Mouse (Mus musculus) heart, adult 2 months (tissue): Measurements from ENCODE around the gene Zfp879. TPM values are rescaled to one million over a fixed set of nuclear protein-coding genes. Genes with fewer than 3 reads are reported as not detected.

Source experiments
- DNase-seq, 2 experiments: peaks; one replicate each; pipeline ENCODE4 v3.0.0; 2021
- H3K27ac ChIP-seq: fragments of 200-600 bp; 2 replicates; pipeline ENCODE4 v1.8.1; 2022
- H3K27me3 ChIP-seq: fragments of 200-500 bp; 2 replicates; pipeline ENCODE4 v1.6.1; 2012; ENCODE audit warnings: mild to moderate bottlenecking, low read length, inconsistent platforms, mixed read lengths; ENCODE audit not compliant: control insufficient read depth, insufficient read depth
- H3K36me3 ChIP-seq: fragments of 200-500 bp; 2 replicates; pipeline ENCODE4 v1.6.1; 2012; ENCODE audit warnings: low read length, inconsistent platforms; ENCODE audit not compliant: control insufficient read depth, insufficient read depth
- H3K4me1 ChIP-seq: fragments of 200-500 bp; 2 replicates; pipeline ENCODE4 v1.6.1; 2011; ENCODE audit warnings: low read length; ENCODE audit not compliant: control insufficient read depth, insufficient read depth
- H3K4me3 ChIP-seq: fragments of 200-600 bp; 2 replicates; pipeline ENCODE4 v1.8.1; 2022
- H3K79me2 ChIP-seq: fragments of 200-500 bp; replicated peaks from 2 replicates; pipeline ENCODE4 v1.6.1; 2012; ENCODE audit warnings: mild to moderate bottlenecking, inconsistent platforms, low read length, moderate library complexity, mixed read lengths; ENCODE audit not compliant: control insufficient read depth, insufficient read depth
- H3K9ac ChIP-seq: fragments of 200-500 bp; 2 replicates; pipeline ENCODE4 v1.6.1; 2012; ENCODE audit warnings: low read depth, mild to moderate bottlenecking, control low read depth, inconsistent platforms, low read length, mixed read lengths
- CTCF ChIP-seq: fragments of 200-600 bp; IDR thresholded peaks from 2 replicates; pipeline ENCODE4 v1.8.1; 2022; ENCODE audit warnings: antibody characterized with exemption, mild to moderate bottlenecking, moderate library complexity
- EP300 ChIP-seq: fragments of 200-500 bp; IDR thresholded peaks from 2 replicates; pipeline ENCODE4 v1.6.1; 2011; ENCODE audit warnings: low read depth, low read length, control low read depth; ENCODE audit not compliant: insufficient read depth
- POLR2A ChIP-seq: fragments of 200-500 bp; IDR thresholded peaks from 2 replicates; pipeline ENCODE4 v1.6.1; 2011; ENCODE audit warnings: mild to moderate bottlenecking, low read depth, low read length, control low read depth; ENCODE audit not compliant: insufficient read depth
- WGBS: fragments of 180-500 bp; shearing (Covaris S2); methylation state at CpG from one replicate; pipeline ENCODE4 v1.1.7; 2018; 5-methylcytosine and 5-hydroxymethylcytosine counted together
- intact Hi-C: fragments of 180-260 bp; cut with DNase I; formaldehyde crosslinking; loops from one replicate; pipeline ENCODE4 v1.15.1; 2025
- long read RNA-seq: library from polyadenylated mRNA; stranded (forward); transcript quantifications from one replicate; pipeline ENCODE4 v2.0.0, GENCODE M21; 2021
- polyA plus RNA-seq: library from polyadenylated mRNA; depleted of rRNA; stranded (reverse); fragments of >200 nt; gene quantifications from 2 replicates; pipeline ENCODE4 v1.2.3, GENCODE M21; 2012; rRNA removed
- total RNA-seq, 2 experiments: library from RNA; stranded (reverse); gene quantifications; 2 replicates each; pipeline ENCODE4 v1.2.3; 2021

The Zfp879 gene
- 1 to 10 TPM; 1.4 to 1.7 TPM for total RNA-seq
- 0.37 and 0.53 TPM in 2 replicates for polyA plus RNA-seq
- long read RNA-seq, result 0 reads

- no peaks in the 10 kb centered on the region for H3K79me2 ChIP-seq
- intact Hi-C loops, result loop anchor here (5.0 kb wide), 1 partner anchor 76 kb away; the partner anchor contains the start of gene Zfp2
- peak within 1 kb of the TSS; percentile 63 for H3K9ac ChIP-seq
- TF ChIP-seq POLR2A (peak; percentile 61), EP300 (no peak)
- DNase-seq, result peak; percentile 86 to 90
- H3K36me3 ChIP-seq, result no peaks in the 10 kb centered on the region
- no peaks in the 10 kb centered on the region for H3K4me1 ChIP-seq
- 15% methylated on average over 22 of the region's 22 CpGs for WGBS
- peak within 1 kb of the TSS; percentile 49 for H3K4me3 ChIP-seq
- H3K27ac ChIP-seq, result peak within 1 kb of the TSS; percentile 62
- no peaks in the 10 kb centered on the region for H3K27me3 ChIP-seq
These were observed at the start of gene Zfp879 for GRCm38 (mm10) chr11:50841023-50841735. Gene Zfp879, minus strand, starts transcription at chr11:50841552.

DNA sequence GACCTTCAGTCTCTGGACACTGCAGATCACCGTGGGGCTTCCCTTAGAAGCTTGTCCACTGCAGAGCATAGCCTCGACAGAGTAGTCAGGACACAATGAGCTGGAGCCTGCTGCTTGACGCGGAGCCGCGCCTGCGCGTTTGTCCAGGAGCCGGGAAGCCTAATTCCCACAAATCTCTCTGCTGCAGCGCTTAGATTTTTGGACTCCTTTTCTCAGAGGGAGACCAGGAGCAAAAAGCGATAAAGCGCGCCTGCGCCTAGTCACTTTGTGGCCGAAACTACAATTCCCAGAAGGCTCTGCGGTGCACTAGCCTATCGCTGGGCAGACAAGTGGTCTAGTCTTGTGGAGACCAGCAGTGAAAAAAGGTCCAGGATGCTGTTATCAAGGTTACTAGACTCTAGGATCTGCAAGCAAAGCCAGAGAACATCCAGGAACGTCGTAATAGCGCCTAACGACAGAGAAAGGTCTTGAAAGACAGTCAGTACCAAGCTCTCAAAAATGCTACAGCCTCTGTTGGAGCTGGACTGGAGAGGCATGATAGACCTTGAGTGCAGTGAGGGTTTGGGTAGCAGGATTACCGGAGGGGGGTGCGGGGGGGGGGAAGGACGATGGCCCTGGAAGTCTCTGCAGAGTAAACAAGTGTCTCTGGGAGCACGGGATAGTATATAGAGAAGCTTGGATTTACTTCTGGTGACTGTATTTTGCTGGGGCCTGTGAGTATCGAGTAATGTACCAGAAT lies 46.2 kb upstream of the Zfp879 start, which contains the start of gene Zfp454:
Gene Zfp454, minus strand, starts transcription at position 262 of the 739 bp plus-strand sequence.
- WGBS, result 8% methylated on average over 26 of the region's 26 CpGs
- Histone ChIP-seq H3K27ac (peak within 1 kb of the TSS; percentile 17), H3K4me1 (no peaks in the 10 kb centered on the region), H3K36me3 (no peaks in the 10 kb centered on the region), H3K27me3 (no peaks in the 10 kb centered on the region), H3K9ac (peak within 1 kb of the TSS; percentile 9), H3K4me3 (peak within 1 kb of the TSS; percentile 53), H3K79me2 (no peaks in the 10 kb centered on the region)
- intact Hi-C loops, result loop anchor here (5.0 kb wide), 2 partner anchors 45 to 60 kb away; partner anchors contain the start of genes Zfp354b and Zfp354c
- TF ChIP-seq CTCF, result no peak
- 0 out of 2 replicates have a peak, but pooled peaks have one; percentile 39 for TF ChIP-seq POLR2A
- TF ChIP-seq EP300, result no peak
- peak; percentile 86 to 89 for DNase-seq

- Histone ChIP-seq H3K9ac (peak overlapping the region; percentile 9), H3K4me1 (no peaks in the 10 kb centered on the region), H3K79me2 (no peaks in the 10 kb centered on the region), H3K4me3 (peak overlapping the region; percentile 53), H3K36me3 (no peaks in the 10 kb centered on the region), H3K27me3 (no peaks in the 10 kb centered on the region), H3K27ac (peak overlapping the region; percentile 17)
- no peak for DNase-seq
- intact Hi-C loops, result loop anchor here (5.0 kb wide), 2 partner anchors 45 to 60 kb away; partner anchors contain the start of genes Zfp354b and Zfp354c
- TF ChIP-seq EP300 (no peak), CTCF (no peak), POLR2A (no peak)
- WGBS, result 22% methylated on average over 10 of the region's 10 CpGs
These were observed 45.6 kb upstream of the Zfp879 start for GRCm38 (mm10) chr11:50886933-50887293.

- Histone ChIP-seq H3K4me3 (no peak overlapping the region; the same call in 1 of the 2 replicates), H3K36me3 (no peaks in the 10 kb centered on the region), H3K27me3 (no peaks in the 10 kb centered on the region), H3K9ac (no peak overlapping the region), H3K27ac (no peak overlapping the region), H3K79me2 (no peaks in the 10 kb centered on the region), H3K4me1 (no peaks in the 10 kb centered on the region)
- DNase-seq, result no peak
- intact Hi-C loops, result loop anchor here (5.0 kb wide), 2 partner anchors 46 to 59 kb away; partner anchors contain the start of genes Zfp354b and Zfp354c
- TF ChIP-seq EP300, result no peak
- TF ChIP-seq CTCF, result no peak
- no peak for TF ChIP-seq POLR2A
- 58% methylated on average over 8 of the region's 8 CpGs for WGBS
These were observed 45.0 kb upstream of the Zfp879 start for GRCm38 (mm10) chr11:50886231-50886932.

GRCm38 (mm10) chr11:50883756-50884155 lies 42.4 kb upstream of the Zfp879 start:
- Histone ChIP-seq H3K27ac (no peak overlapping the region), H3K4me3 (no peak overlapping the region), H3K27me3 (no peaks in the 10 kb centered on the region), H3K9ac (no peak overlapping the region), H3K36me3 (no peaks in the 10 kb centered on the region), H3K79me2 (no peaks in the 10 kb centered on the region), H3K4me1 (no peaks in the 10 kb centered on the region)
- 68% methylated on average over 3 of the region's 3 CpGs for WGBS
- TF ChIP-seq CTCF, result no peak
- no peak for TF ChIP-seq EP300
- no peak for TF ChIP-seq POLR2A
- no peak for DNase-seq
- intact Hi-C loops, result no loop called here
